Mouse (Mus musculus) forebrain, embryonic 13.5 days (tissue): ENCODE results near the gene Homer2. TPM values are rescaled to one million over a fixed set of nuclear protein-coding genes. Genes with fewer than 3 reads are reported as not detected.

Experiments
- ATAC-seq: fragments of 200-750 bp; cut with Nextera tagmentation; 2 replicates; pipeline ENCODE4 v1.8.0; 2017
- H3K27ac ChIP-seq: fragments of 300-500 bp; sonication (generic); 2 replicates; pipeline ENCODE4 v1.5.1; 2015; ENCODE audit warnings: inconsistent platforms, mild to moderate bottlenecking, moderate library complexity
- H3K27me3 ChIP-seq: fragments of 300-500 bp; sonication (generic); 2 replicates; pipeline ENCODE4 v1.6.1; 2015; ENCODE audit warnings: mild to moderate bottlenecking, inconsistent platforms
- H3K36me3 ChIP-seq: fragments of 300-500 bp; sonication (generic); 2 replicates; pipeline ENCODE4 v1.6.1; 2015; ENCODE audit warnings: mild to moderate bottlenecking, inconsistent platforms; ENCODE audit not compliant: poor library complexity, severe bottlenecking
- H3K4me1 ChIP-seq: fragments of 300-500 bp; sonication (generic); 2 replicates; pipeline ENCODE4 v1.6.1; 2015; ENCODE audit warnings: inconsistent platforms
- H3K4me2 ChIP-seq: fragments of 300-500 bp; sonication (generic); 2 replicates; pipeline ENCODE4 v1.6.1; 2015; ENCODE audit warnings: inconsistent platforms, mild to moderate bottlenecking, moderate library complexity
- H3K4me3 ChIP-seq: fragments of 300-500 bp; sonication (generic); 2 replicates; pipeline ENCODE4 v1.5.1; 2015; ENCODE audit warnings: mild to moderate bottlenecking, inconsistent platforms
- H3K9ac ChIP-seq: fragments of 300-500 bp; sonication (generic); 2 replicates; pipeline ENCODE4 v1.6.1; 2015; ENCODE audit warnings: mild to moderate bottlenecking, inconsistent platforms
- H3K9me3 ChIP-seq: fragments of 300-500 bp; sonication (generic); replicated peaks from 2 replicates; pipeline ENCODE4 v1.6.1; 2016; ENCODE audit warnings: inconsistent platforms
- WGBS: fragments of 180-500 bp; shearing (Covaris S2); methylation state at CpG from one replicate; pipeline ENCODE4 v1.1.7; 2015; 5-methylcytosine and 5-hydroxymethylcytosine counted together
- polyA plus RNA-seq: library from polyadenylated mRNA; unstranded; fragments of >200 nt; fragmentation: Nextera tagmentation; extraction: Ambion mirVana; gene quantifications from 2 replicates; pipeline ENCODE4 v1.2.1, GENCODE M21; 2015

The Homer2 gene
- polyA plus RNA-seq, 1 experiment from 2014 or later = 27.8 TPM

GRCm38 (mm10) chr7:81725986-81726727 is 18.8 kb upstream of the Homer2 start:
- Histone ChIP-seq H3K27ac (no peak overlapping the region), H3K9ac (no peak overlapping the region), H3K9me3 (no peaks in the 10 kb centered on the region), H3K4me2 (no peak overlapping the region), H3K4me3 (no peak overlapping the region), H3K4me1 (no peaks in the 10 kb centered on the region), H3K36me3 (no peaks in the 10 kb centered on the region), H3K27me3 (no peaks in the 10 kb centered on the region)
- ATAC-seq = no peak
- 77% methylated on average over 18 of the region's 18 CpGs for WGBS

DNA sequence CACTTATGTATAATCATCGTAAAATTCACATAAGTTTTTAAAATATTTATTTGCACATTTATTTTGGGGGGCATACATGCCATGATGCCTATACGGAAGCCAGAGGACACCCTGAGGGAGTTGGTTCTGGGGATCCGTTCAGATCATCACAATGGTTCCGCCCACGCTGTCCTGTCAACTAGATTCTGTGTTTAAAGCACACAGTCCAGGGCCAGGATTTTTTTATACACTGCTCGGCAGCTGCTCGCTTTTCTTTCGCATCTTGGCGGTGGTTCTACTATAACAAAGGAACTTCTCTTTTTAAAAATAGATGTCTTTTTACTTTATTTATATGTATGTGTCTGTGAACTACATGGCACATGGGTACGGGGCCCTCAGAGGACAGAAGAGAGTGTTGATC is 16.5 kb upstream of the Homer2 start:
- Histone ChIP-seq H3K36me3 (no peaks in the 10 kb centered on the region), H3K9ac (no peak overlapping the region), H3K4me3 (no peak overlapping the region), H3K27me3 (no peaks in the 10 kb centered on the region), H3K27ac (no peak overlapping the region), H3K4me2 (no peak overlapping the region), H3K4me1 (no peaks in the 10 kb centered on the region), H3K9me3 (no peaks in the 10 kb centered on the region)
- no peak for ATAC-seq
- WGBS = 93% methylated on average over 10 of the region's 10 CpGs

- Histone ChIP-seq H3K4me2 (no peak overlapping the region), H3K9me3 (no peaks in the 10 kb centered on the region), H3K27me3 (no peaks in the 10 kb centered on the region), H3K4me3 (no peak overlapping the region), H3K36me3 (no peaks in the 10 kb centered on the region), H3K9ac (no peak overlapping the region), H3K27ac (no peak overlapping the region), H3K4me1 (no peaks in the 10 kb centered on the region)
- ATAC-seq = no peak
- 51% methylated on average over 5 of the region's 5 CpGs for WGBS
Measured at GRCm38 (mm10) chr7:81721271-81721670, 13.9 kb upstream of the Homer2 start.

DNA sequence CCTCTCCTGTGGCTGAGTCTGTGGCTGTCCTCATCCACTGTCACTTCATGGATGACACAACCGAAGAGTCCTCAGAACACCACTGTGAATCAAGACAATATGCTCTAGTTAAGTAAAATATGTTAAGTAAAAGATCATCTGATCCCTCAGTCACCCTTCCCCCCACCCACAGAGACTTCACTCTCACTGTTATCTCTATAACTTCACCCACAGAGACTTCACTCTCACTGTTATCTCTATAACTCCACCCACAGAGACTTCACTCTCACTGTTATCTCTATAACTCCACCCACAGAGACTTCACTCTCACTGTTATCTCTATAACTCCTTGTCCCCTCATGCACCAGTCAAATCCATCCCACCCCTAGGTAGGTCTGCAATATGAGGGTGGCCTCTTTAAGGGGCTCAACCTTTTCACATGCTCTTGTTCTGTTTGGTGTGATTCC is 11.9 kb upstream of the Homer2 start:
- H3K27ac ChIP-seq = no peak overlapping the region
- no peak overlapping the region for H3K9ac ChIP-seq
- 96% methylated on average over 1 of the region's 1 CpGs for WGBS
- H3K4me3 ChIP-seq = no peak overlapping the region
- ATAC-seq = no peak
- H3K4me2 ChIP-seq = no peak overlapping the region
- no peaks in the 10 kb centered on the region for H3K9me3 ChIP-seq
- no peaks in the 10 kb centered on the region for H3K4me1 ChIP-seq
- H3K27me3 ChIP-seq = no peaks in the 10 kb centered on the region
- H3K36me3 ChIP-seq = no peaks in the 10 kb centered on the region

DNA sequence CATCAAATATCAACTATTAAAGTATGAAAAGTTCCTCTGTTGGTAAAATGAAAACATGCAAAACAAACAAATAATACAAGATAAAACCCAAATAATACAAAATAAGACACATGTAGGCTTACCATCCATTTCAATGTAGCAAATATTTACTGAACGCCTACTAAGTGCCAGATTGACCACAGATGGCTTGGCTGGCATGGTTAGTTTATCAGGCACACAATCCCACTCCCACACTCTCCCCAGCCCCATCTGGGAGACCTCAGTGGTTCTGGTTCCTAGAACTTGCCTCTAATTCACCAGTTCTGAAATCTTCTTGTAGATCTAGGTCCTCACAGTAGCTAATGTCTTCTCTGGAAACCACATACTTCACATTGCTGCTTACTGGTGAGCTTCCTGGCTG is 11.3 kb upstream of the Homer2 start:
- ATAC-seq = no peak
- 77% methylated on average over 1 of the region's 1 CpGs for WGBS

GRCm38 (mm10) chr7:81710166-81710565 is 2.8 kb upstream of the Homer2 start:
- peaks cover 18% of the 10 kb centered on the region for H3K27me3 ChIP-seq
- 92% methylated on average over 4 of the region's 4 CpGs for WGBS
- peaks cover 13% of the 10 kb centered on the region for H3K4me1 ChIP-seq
- no peak for ATAC-seq
- H3K36me3 ChIP-seq = no peaks in the 10 kb centered on the region
- no peaks in the 10 kb centered on the region; the same call in 1 of the 2 replicates for H3K9me3 ChIP-seq
- no peak overlapping the region for H3K27ac ChIP-seq
- no peak overlapping the region for H3K4me2 ChIP-seq
- no peak overlapping the region for H3K4me3 ChIP-seq
- no peak overlapping the region for H3K9ac ChIP-seq

More for the DNA sequence above, 11.3 kb upstream of the Homer2 start:
- Histone ChIP-seq H3K9ac (no peak overlapping the region), H3K4me3 (no peak overlapping the region), H3K36me3 (no peaks in the 10 kb centered on the region), H3K4me1 (no peaks in the 10 kb centered on the region), H3K27ac (no peak overlapping the region), H3K27me3 (no peaks in the 10 kb centered on the region), H3K4me2 (no peak overlapping the region), H3K9me3 (no peaks in the 10 kb centered on the region)

- peaks cover 18% of the 10 kb centered on the region for H3K27me3 ChIP-seq
- H3K36me3 ChIP-seq = no peaks in the 10 kb centered on the region; the same call in 1 of the 2 replicates
- H3K27ac ChIP-seq = no peak overlapping the region
- H3K9ac ChIP-seq = no peak overlapping the region
- H3K4me3 ChIP-seq = no peak overlapping the region
- H3K4me1 ChIP-seq = peaks cover 14% of the 10 kb centered on the region
- no peaks in the 10 kb centered on the region; the same call in 1 of the 2 replicates for H3K9me3 ChIP-seq
- no peak for ATAC-seq
- no peak overlapping the region for H3K4me2 ChIP-seq
Measured at GRCm38 (mm10) chr7:81708165-81708564, 838 bp upstream of the Homer2 start.

DNA sequence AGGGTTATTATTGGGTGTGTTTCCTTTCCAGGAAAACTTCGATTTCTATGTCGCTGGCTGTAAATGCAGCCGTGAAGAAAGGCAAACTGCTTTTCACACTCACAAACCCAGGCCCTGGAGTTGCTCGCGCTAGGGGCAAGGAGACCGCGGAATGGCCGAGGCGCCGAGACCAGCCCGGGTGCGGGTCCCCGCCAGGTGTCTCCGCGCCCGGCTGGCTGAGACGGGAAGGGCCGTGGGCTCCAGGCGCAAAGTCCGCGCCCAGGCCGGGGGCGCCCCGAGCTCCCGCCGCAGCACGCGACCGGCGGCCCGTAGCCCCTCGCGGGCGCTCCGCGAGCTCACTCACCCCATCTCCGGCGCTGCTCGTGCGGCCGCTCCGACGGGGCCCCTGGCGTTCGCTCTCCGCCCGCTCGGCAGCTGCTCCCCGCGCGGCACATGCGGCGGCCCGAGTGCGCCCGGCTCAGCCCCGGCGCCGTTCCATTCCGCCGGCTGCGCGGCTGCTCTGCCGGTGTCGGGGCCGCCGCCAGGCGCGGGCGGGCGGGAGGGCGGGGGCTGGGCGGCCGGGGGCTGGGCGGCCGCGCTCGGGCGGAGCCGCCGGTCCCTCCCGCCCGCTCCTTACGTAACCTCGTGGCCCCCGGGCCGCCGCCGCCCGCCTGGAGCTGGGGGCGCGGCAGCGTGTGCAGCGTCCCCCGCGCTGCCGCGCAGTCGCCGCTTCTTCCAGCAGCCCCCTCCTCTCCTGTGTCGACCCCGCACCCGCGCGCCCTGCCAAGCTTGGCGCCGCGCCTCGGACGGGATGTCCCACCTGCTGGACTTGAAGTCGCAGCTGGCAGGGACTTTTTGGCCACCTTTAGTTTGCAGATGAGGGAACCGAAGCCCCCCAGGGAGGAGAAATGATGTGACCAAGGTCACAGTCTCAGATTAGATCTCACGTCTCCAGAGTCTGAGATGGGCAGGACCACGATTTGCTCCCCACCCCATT is 623 bp downstream of the Homer2 start:
- no peaks in the 10 kb centered on the region; the same call in 1 of the 2 replicates for H3K9me3 ChIP-seq
- H3K9ac ChIP-seq = peak overlapping the region; percentile 82
- H3K36me3 ChIP-seq = no peaks in the 10 kb centered on the region; the same call in 1 of the 2 replicates
- WGBS = under 1% methylated on average over 62 of the region's 114 CpGs
- ATAC-seq = peak; percentile 81
- peak overlapping the region; percentile 72 for H3K4me3 ChIP-seq
- peaks cover 18% of the 10 kb centered on the region for H3K27me3 ChIP-seq
- peak overlapping the region; percentile 82 for H3K4me2 ChIP-seq
- H3K4me1 ChIP-seq = peaks cover 14% of the 10 kb centered on the region
- peak overlapping the region; percentile 60 for H3K27ac ChIP-seq

DNA sequence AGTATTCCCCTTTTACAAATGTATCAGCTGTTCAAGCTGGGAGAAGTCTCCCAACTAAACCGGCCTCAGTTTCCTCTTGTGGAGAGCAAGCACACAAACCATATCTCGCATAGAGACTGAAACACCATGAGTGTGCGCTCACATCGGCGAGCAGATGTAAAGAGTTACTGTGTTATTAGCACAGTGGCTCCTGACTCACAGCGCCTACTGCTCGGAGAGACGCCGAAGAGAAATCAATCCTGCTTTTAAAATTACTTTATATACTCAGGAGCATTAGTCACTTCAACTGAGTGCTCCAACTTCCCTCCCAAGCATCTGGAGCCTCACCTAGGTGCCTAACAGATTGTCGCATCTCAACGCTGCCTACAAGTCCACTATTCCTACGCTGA is 1.3 kb downstream of the Homer2 start:
- Histone ChIP-seq H3K4me2 (peak overlapping the region; percentile 82), H3K9ac (peak overlapping the region; percentile 82), H3K27ac (peak overlapping the region; percentile 60; the same call in 1 of the 2 replicates), H3K9me3 (no peaks in the 10 kb centered on the region; the same call in 1 of the 2 replicates), H3K4me1 (peaks cover 14% of the 10 kb centered on the region), H3K27me3 (peaks cover 18% of the 10 kb centered on the region), H3K4me3 (peak overlapping the region; percentile 72), H3K36me3 (no peaks in the 10 kb centered on the region; the same call in 1 of the 2 replicates)
- WGBS = 30% methylated on average over 12 of the region's 12 CpGs
- no peak for ATAC-seq

DNA sequence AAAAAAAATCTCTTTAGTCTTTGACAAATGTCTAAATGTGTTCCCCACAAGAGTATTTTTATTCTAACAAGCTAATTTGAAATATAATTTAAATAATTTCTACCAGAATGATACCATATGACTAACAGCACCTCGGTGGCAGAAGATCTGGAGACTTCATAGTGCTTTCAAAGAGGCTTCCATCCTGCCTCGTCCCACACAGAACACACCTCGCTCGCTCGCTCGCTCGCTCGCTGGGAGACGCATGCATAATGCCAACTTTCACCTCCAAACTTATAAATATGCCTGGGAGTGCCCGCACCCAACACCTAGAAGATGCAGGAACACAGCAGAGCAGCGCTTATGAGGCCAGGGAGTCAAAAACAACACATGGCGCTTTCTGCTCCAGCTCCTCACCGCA is 9.0 kb downstream of the Homer2 start:
- Histone ChIP-seq H3K4me1 (peaks cover 10% of the 10 kb centered on the region), H3K36me3 (no peaks in the 10 kb centered on the region), H3K27me3 (no peaks in the 10 kb centered on the region), H3K27ac (no peak overlapping the region), H3K9me3 (no peaks in the 10 kb centered on the region), H3K9ac (no peak overlapping the region), H3K4me2 (no peak overlapping the region), H3K4me3 (no peak overlapping the region)
- 90% methylated on average over 13 of the region's 13 CpGs for WGBS
- no peak for ATAC-seq

GRCm38 (mm10) chr7:81697954-81698353 is 9.4 kb downstream of the Homer2 start:
- H3K9ac ChIP-seq = no peak overlapping the region
- H3K27ac ChIP-seq = no peak overlapping the region
- H3K9me3 ChIP-seq = no peaks in the 10 kb centered on the region
- H3K4me3 ChIP-seq = no peak overlapping the region
- no peaks in the 10 kb centered on the region for H3K36me3 ChIP-seq
- peaks cover 10% of the 10 kb centered on the region for H3K4me1 ChIP-seq
- no peak overlapping the region for H3K4me2 ChIP-seq
- WGBS = 60% methylated on average over 4 of the region's 4 CpGs
- no peak for ATAC-seq
- no peaks in the 10 kb centered on the region for H3K27me3 ChIP-seq
